Mouse (Mus musculus) brain, embryonic 14.5 days (tissue): Measurements from ENCODE around the gene Kcnh5.

Experiments
- CTCF ChIP-seq: fragments of 200-500 bp; IDR thresholded peaks from 2 replicates; pipeline ENCODE4 v1.5.1; 2012; ENCODE audit warnings: inconsistent platforms, mild to moderate bottlenecking, moderate library complexity, borderline replicate concordance; ENCODE audit not compliant: insufficient read depth, insufficient read length; ENCODE audit errors: extremely low read depth
- POLR2A ChIP-seq: fragments of 200-500 bp; IDR thresholded peaks from 2 replicates; pipeline ENCODE4 v1.6.1; 2012; ENCODE audit warnings: mild to moderate bottlenecking, inconsistent platforms, borderline replicate concordance; ENCODE audit not compliant: poor library complexity, insufficient read depth, insufficient read length, severe bottlenecking; ENCODE audit errors: extremely low read depth

- TF ChIP-seq POLR2A (no peak), CTCF (no peak)
Measured at GRCm38 (mm10) chr12:74966266-74966665, 210.9 kb downstream of the Kcnh5 start.
